Mouse (Mus musculus) lung, adult 2 months (tissue): ENCODE data around the gene Dapp1.

Experiments
- CTCF ChIP-seq: fragments of 200-500 bp; IDR thresholded peaks from 2 replicates; pipeline ENCODE4 v1.5.1; 2011; ENCODE audit warnings: mild to moderate bottlenecking, low read length, control low read depth; ENCODE audit not compliant: insufficient read depth
- POLR2A ChIP-seq: fragments of 200-500 bp; IDR thresholded peaks from 2 replicates; pipeline ENCODE4 v1.6.1; 2011; ENCODE audit warnings: low read depth, mild to moderate bottlenecking, control low read depth, low read length, borderline replicate concordance; ENCODE audit errors: extremely low read depth

DNA sequence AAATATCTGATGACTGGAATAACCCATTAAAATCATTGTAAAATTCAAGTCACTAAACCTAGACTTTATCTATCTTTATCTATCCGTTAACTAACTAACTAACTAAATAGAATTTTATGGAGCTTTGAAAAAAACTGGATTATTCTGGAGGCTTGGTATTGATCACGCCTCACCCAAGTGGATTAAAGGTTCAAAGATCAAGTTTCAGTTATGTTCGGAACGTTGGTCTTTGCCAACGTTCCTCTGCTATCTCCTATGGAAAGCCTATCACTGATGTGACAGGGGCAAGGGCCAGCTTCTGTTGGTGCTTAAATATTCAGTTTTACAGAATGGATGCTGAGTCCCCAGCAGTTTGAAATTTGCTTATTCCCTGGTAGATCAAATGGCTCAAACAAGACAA lies 3.1 kb downstream of the Dapp1 start:
- no peak for TF ChIP-seq CTCF
- no peak for TF ChIP-seq POLR2A
